Mouse (Mus musculus): Measurements from ENCODE around the gene E4f1. TPM values are rescaled to one million over a fixed set of nuclear protein-coding genes. Genes with fewer than 3 reads are reported as not detected.
A peak's percentile ranks its signal among the peaks of the same experiment; 100 is the strongest.

E4f1 gene
- polyA plus RNA-seq, 1 experiment from 2014 or later: 26.1 TPM

- H3K27ac ChIP-seq (ENCODE audit: low read length): peak overlapping the region; percentile 89
- peak; percentile 3; the same call in 1 of the 2 replicates for ATAC-seq
- under 1% methylated on average over 21 of the region's 21 CpGs for WGBS
- H3K9ac ChIP-seq (ENCODE audit: low read depth, low read length): peak overlapping the region; percentile 92
- H3K4me1 ChIP-seq (ENCODE audit: control insufficient read depth, insufficient read depth, low read length): peaks cover 21% of the 10 kb centered on the region
- peaks cover 3% of the 10 kb centered on the region; the same call in 1 of the 2 replicates for H3K36me3 ChIP-seq (ENCODE audit: control insufficient read depth, insufficient read depth, low read length)
- no peaks in the 10 kb centered on the region for H3K27me3 ChIP-seq (replicated peaks; ENCODE audit: control insufficient read depth, insufficient read depth, low read length)
- H3K4me3 ChIP-seq (ENCODE audit: low read length): peak overlapping the region; percentile 83
- H3K9me3 ChIP-seq (ENCODE audit: control insufficient read depth, low read length): no peaks in the 10 kb centered on the region
- H3K4me2 ChIP-seq (ENCODE audit: low read depth, low read length): peak overlapping the region; percentile 64
Measured at GRCm38 (mm10) chr17:24415011-24415410, 55.1 kb downstream of the E4f1 start.

- H3K27ac ChIP-seq (ENCODE audit: low read length): peak within 1 kb of the TSS; percentile 91
Measured at GRCm38 (mm10) chr17:24414230-24414976, 55.7 kb downstream of the E4f1 start, which contains the start of gene Rnps1. Rnps1 (plus strand) TSS chr17:24414565.

GRCm38 (mm10) chr17:24413557-24414211, 56.4 kb downstream of the E4f1 start:
- Histone ChIP-seq H3K4me3 (ENCODE audit: low read length) (peak overlapping the region; percentile 83), H3K27ac (ENCODE audit: low read length) (peak overlapping the region; percentile 91), H3K9me3 (ENCODE audit: control insufficient read depth, low read length) (no peaks in the 10 kb centered on the region), H3K4me2 (ENCODE audit: low read depth, low read length) (peak overlapping the region; percentile 75), H3K27me3 (replicated peaks; ENCODE audit: control insufficient read depth, insufficient read depth, low read length) (no peaks in the 10 kb centered on the region), H3K9ac (ENCODE audit: low read depth, low read length) (peak overlapping the region; percentile 71), H3K4me1 (ENCODE audit: control insufficient read depth, insufficient read depth, low read length) (peaks cover 21% of the 10 kb centered on the region), H3K36me3 (ENCODE audit: control insufficient read depth, insufficient read depth, low read length) (0 out of 2 replicates have a peak, but pooled peaks cover 5% of the 10 kb centered on the region)
- ATAC-seq: peak; percentile 52
- WGBS: 25% methylated on average over 22 of the region's 22 CpGs

More at GRCm38 (mm10) chr17:24414230-24414976, 55.7 kb downstream of the E4f1 start, which contains the start of gene Rnps1:
- Histone ChIP-seq H3K36me3 (ENCODE audit: control insufficient read depth, insufficient read depth, low read length) (peaks cover 3% of the 10 kb centered on the region; the same call in 1 of the 2 replicates), H3K4me1 (ENCODE audit: control insufficient read depth, insufficient read depth, low read length) (peaks cover 21% of the 10 kb centered on the region), H3K27me3 (replicated peaks; ENCODE audit: control insufficient read depth, insufficient read depth, low read length) (no peaks in the 10 kb centered on the region), H3K4me3 (ENCODE audit: low read length) (peak within 1 kb of the TSS; percentile 83), H3K9ac (ENCODE audit: low read depth, low read length) (peak within 1 kb of the TSS; percentile 92), H3K4me2 (ENCODE audit: low read depth, low read length) (peak within 1 kb of the TSS; percentile 75), H3K9me3 (ENCODE audit: control insufficient read depth, low read length) (no peaks in the 10 kb centered on the region)
- WGBS: under 1% methylated on average over 64 of the region's 64 CpGs
- peak; percentile 91 for ATAC-seq

GRCm38 (mm10) chr17:24407116-24407803, 62.9 kb downstream of the E4f1 start:
- Histone ChIP-seq H3K9ac (ENCODE audit: low read depth, low read length) (no peak overlapping the region), H3K4me3 (ENCODE audit: low read length) (no peak overlapping the region), H3K4me1 (ENCODE audit: control insufficient read depth, insufficient read depth, low read length) (no peaks in the 10 kb centered on the region), H3K36me3 (ENCODE audit: control insufficient read depth, insufficient read depth, low read length) (peaks cover 11% of the 10 kb centered on the region; the same call in 1 of the 2 replicates), H3K9me3 (ENCODE audit: control insufficient read depth, low read length) (no peaks in the 10 kb centered on the region), H3K27ac (ENCODE audit: low read length) (no peak overlapping the region), H3K27me3 (replicated peaks; ENCODE audit: control insufficient read depth, insufficient read depth, low read length) (no peaks in the 10 kb centered on the region), H3K4me2 (ENCODE audit: low read depth, low read length) (no peak overlapping the region)
- 81% methylated on average over 12 of the region's 12 CpGs for WGBS
- ATAC-seq: no peak

- Histone ChIP-seq H3K27ac (ENCODE audit: low read length) (no peak overlapping the region), H3K9ac (ENCODE audit: low read depth, low read length) (no peak overlapping the region), H3K9me3 (ENCODE audit: control insufficient read depth, low read length) (no peaks in the 10 kb centered on the region), H3K36me3 (ENCODE audit: control insufficient read depth, insufficient read depth, low read length) (peaks cover 6% of the 10 kb centered on the region; the same call in 1 of the 2 replicates), H3K4me1 (ENCODE audit: control insufficient read depth, insufficient read depth, low read length) (no peaks in the 10 kb centered on the region), H3K27me3 (replicated peaks; ENCODE audit: control insufficient read depth, insufficient read depth, low read length) (no peaks in the 10 kb centered on the region), H3K4me3 (ENCODE audit: low read length) (no peak overlapping the region), H3K4me2 (ENCODE audit: low read depth, low read length) (no peak overlapping the region)
- 85% methylated on average over 3 of the region's 3 CpGs for WGBS
- no peak for ATAC-seq
Measured at GRCm38 (mm10) chr17:24402371-24402770, 67.7 kb downstream of the E4f1 start.

- H3K9ac ChIP-seq (ENCODE audit: low read depth, low read length): no peak overlapping the region
- ATAC-seq: no peak
Measured at GRCm38 (mm10) chr17:24394456-24394855, 75.7 kb downstream of the E4f1 start.

More at GRCm38 (mm10) chr17:24394456-24394855, 75.7 kb downstream of the E4f1 start:
- Histone ChIP-seq H3K4me2 (ENCODE audit: low read depth, low read length) (no peak overlapping the region), H3K27ac (ENCODE audit: low read length) (no peak overlapping the region), H3K27me3 (replicated peaks; ENCODE audit: control insufficient read depth, insufficient read depth, low read length) (no peaks in the 10 kb centered on the region), H3K4me1 (ENCODE audit: control insufficient read depth, insufficient read depth, low read length) (no peaks in the 10 kb centered on the region), H3K9me3 (ENCODE audit: control insufficient read depth, low read length) (no peaks in the 10 kb centered on the region), H3K4me3 (ENCODE audit: low read length) (no peak overlapping the region), H3K36me3 (ENCODE audit: control insufficient read depth, insufficient read depth, low read length) (no peaks in the 10 kb centered on the region)
- 83% methylated on average over 7 of the region's 7 CpGs for WGBS

Other genes starting within 250 kb of the E4f1 start
- gene Tedc2, start 249.5 kb downstream of the E4f1 start, polyA plus RNA-seq (2015; fragmentation: Nextera tagmentation; extraction: Ambion mirVana): 8.7 TPM in 2 replicates
- 45.6 and 49.9 TPM in 2 replicates for gene Ccnf, start 218.8 kb downstream of the E4f1 start, polyA plus RNA-seq (2015; fragmentation: Nextera tagmentation; extraction: Ambion mirVana)
- gene Abca17, start 119.2 kb downstream of the E4f1 start, polyA plus RNA-seq (2015; fragmentation: Nextera tagmentation; extraction: Ambion mirVana): not detected in 2 replicates
- gene Abca3, start 118.4 kb downstream of the E4f1 start, polyA plus RNA-seq (2015; fragmentation: Nextera tagmentation; extraction: Ambion mirVana): 9.6 and 11.3 TPM in 2 replicates
- gene Rnps1, start 55.7 kb downstream of the E4f1 start, polyA plus RNA-seq (2015; fragmentation: Nextera tagmentation; extraction: Ambion mirVana): 233 and 248 TPM in 2 replicates
- 159 and 161 TPM in 2 replicates for gene Eci1, start 43.7 kb downstream of the E4f1 start, polyA plus RNA-seq (2015; fragmentation: Nextera tagmentation; extraction: Ambion mirVana)
- 1.5 and 1.8 TPM in 2 replicates for gene Dnase1l2, start 27.2 kb downstream of the E4f1 start, polyA plus RNA-seq (2015; fragmentation: Nextera tagmentation; extraction: Ambion mirVana)
- gene Pgp, start 79 bp upstream of the E4f1 start, polyA plus RNA-seq (2015; fragmentation: Nextera tagmentation; extraction: Ambion mirVana): 83.8 and 87.1 TPM in 2 replicates
- 0.34 and 0.40 TPM in 2 replicates for gene Bricd5, start 3.6 kb upstream of the E4f1 start, polyA plus RNA-seq (2015; fragmentation: Nextera tagmentation; extraction: Ambion mirVana)
- gene Mlst8, start 8.8 kb upstream of the E4f1 start, polyA plus RNA-seq (2015; fragmentation: Nextera tagmentation; extraction: Ambion mirVana): 25.1 and 26.0 TPM in 2 replicates
- gene Caskin1, start 18.3 kb upstream of the E4f1 start, polyA plus RNA-seq (2015; fragmentation: Nextera tagmentation; extraction: Ambion mirVana): 1.1 and 1.4 TPM in 2 replicates
- gene Traf7, start 57.6 kb upstream of the E4f1 start, polyA plus RNA-seq (2015; fragmentation: Nextera tagmentation; extraction: Ambion mirVana): 81.9 and 87.6 TPM in 2 replicates
- 5.2 and 6.6 TPM in 2 replicates for gene Rab26, start 63.9 kb upstream of the E4f1 start, polyA plus RNA-seq (2015; fragmentation: Nextera tagmentation; extraction: Ambion mirVana)
- 12.2 and 13.5 TPM in 2 replicates for gene Pkd1, start 79.5 kb upstream of the E4f1 start, polyA plus RNA-seq (2015; fragmentation: Nextera tagmentation; extraction: Ambion mirVana)
- gene Tsc2, start 162.3 kb upstream of the E4f1 start, polyA plus RNA-seq (2015; fragmentation: Nextera tagmentation; extraction: Ambion mirVana): 38.5 and 41.8 TPM in 2 replicates
- gene Nthl1, start 162.4 kb upstream of the E4f1 start, polyA plus RNA-seq (2015; fragmentation: Nextera tagmentation; extraction: Ambion mirVana): 17.2 and 18.1 TPM in 2 replicates
- 37.5 and 38.6 TPM in 2 replicates for gene Slc9a3r2, start 180.0 kb upstream of the E4f1 start, polyA plus RNA-seq (2015; fragmentation: Nextera tagmentation; extraction: Ambion mirVana)
- 0.29 TPM in 1 of 2 replicates, not detected in the other for gene Npw, start 188.1 kb upstream of the E4f1 start, polyA plus RNA-seq (2015; fragmentation: Nextera tagmentation; extraction: Ambion mirVana)
- 11.0 and 15.4 TPM in 2 replicates for gene Zfp598, start 199.4 kb upstream of the E4f1 start, polyA plus RNA-seq (2015; fragmentation: Nextera tagmentation; extraction: Ambion mirVana)
- gene Syngr3, start 219.6 kb upstream of the E4f1 start, polyA plus RNA-seq (2015; fragmentation: Nextera tagmentation; extraction: Ambion mirVana): 6.0 and 6.9 TPM in 2 replicates
- 47.3 and 48.5 TPM in 2 replicates for gene Gfer, start 225.8 kb upstream of the E4f1 start, polyA plus RNA-seq (2015; fragmentation: Nextera tagmentation; extraction: Ambion mirVana)
- 17.7 and 19.0 TPM in 2 replicates for gene Noxo1, start 225.9 kb upstream of the E4f1 start, polyA plus RNA-seq (2015; fragmentation: Nextera tagmentation; extraction: Ambion mirVana)
- 63.5 and 68.4 TPM in 2 replicates for gene Tbl3, start 237.3 kb upstream of the E4f1 start, polyA plus RNA-seq (2015; fragmentation: Nextera tagmentation; extraction: Ambion mirVana)
- gene Rnf151, start 247.8 kb upstream of the E4f1 start, polyA plus RNA-seq (2015; fragmentation: Nextera tagmentation; extraction: Ambion mirVana): 0.15 TPM in 1 of 2 replicates, not detected in the other
- gene Rps2, start 247.8 kb upstream of the E4f1 start, polyA plus RNA-seq (2015; fragmentation: Nextera tagmentation; extraction: Ambion mirVana): 1,425 and 1,515 TPM in 2 replicates